Comparison of ENCODE assay signal across 8 mouse cellular contexts in genomic region chr17:25187784-25188149, GRCm38 (mm10). TPM values are rescaled to one million over a fixed set of nuclear protein-coding genes. Genes with fewer than 3 reads are reported as not detected.
DNase-seq lines count a peak whose midpoint lies in the region; ATAC-seq lines count a peak whose summit lies in the region.

No protein-coding gene starts in this region.

- H3K4me2 ChIP-seq in neural tube, embryonic 11.5 days (ENCODE audit: low read depth), result peak overlapping the region; percentile 83
- H3K4me2 ChIP-seq in limb, embryonic 12.5 days, result peak overlapping the region; percentile 90
- H3K4me2 ChIP-seq in stomach, embryonic 14.5 days (replicated peaks; ENCODE audit: low read depth, low read length), result peak overlapping the region; percentile 82

- H3K9ac ChIP-seq in neural tube, embryonic 11.5 days (ENCODE audit: low read length), result peak overlapping the region; percentile 83
- H3K9ac ChIP-seq in limb, embryonic 12.5 days (replicated peaks), result peak overlapping the region; percentile 91
- H3K9ac ChIP-seq in stomach, embryonic 14.5 days (replicated peaks; ENCODE audit: low read depth, low read length), result peak overlapping the region; percentile 84

- ATAC-seq in neural tube, embryonic 11.5 days (ENCODE audit: insufficient read depth, low FRiP score, low TSS enrichment), result no peak
- ATAC-seq in limb, embryonic 12.5 days (ENCODE audit: insufficient number of reproducible peaks, insufficient read depth, low FRiP score, low TSS enrichment, low read depth), result no peak
- no peak for ATAC-seq in stomach, embryonic 14.5 days (ENCODE audit: insufficient number of reproducible peaks, insufficient read depth, low FRiP score, low read depth)

- H3K27me3 ChIP-seq in neural tube, embryonic 11.5 days (ENCODE audit: control insufficient read depth, insufficient read depth, low read length), result no peaks in the 10 kb centered on the region
- H3K27me3 ChIP-seq in limb, embryonic 12.5 days, result no peaks in the 10 kb centered on the region
- no peaks in the 10 kb centered on the region for H3K27me3 ChIP-seq in stomach, embryonic 14.5 days (ENCODE audit: control insufficient read depth, insufficient read depth, low read length)

- DNase-seq in adrenal gland, postnatal 10 days, result peak; percentile 17
- no peak for DNase-seq in adrenal gland, postnatal 36 days
- DNase-seq in neural tube, embryonic 11.5 days (ENCODE audit: low spot score), result no peak
- no peak for DNase-seq in neural tube, embryonic 10.5 days (ENCODE audit: extremely low spot score, low spot score)
- no peak for DNase-seq in layer of hippocampus, postnatal 36 days
- no peak for DNase-seq in ovary, postnatal 14 days (ENCODE audit: low spot score)

- peaks cover 16% of the 10 kb centered on the region for H3K4me1 ChIP-seq in neural tube, embryonic 11.5 days (ENCODE audit: control insufficient read depth, insufficient read depth, low read length)
- peaks cover 28% of the 10 kb centered on the region for H3K4me1 ChIP-seq in limb, embryonic 12.5 days (replicated peaks)
- H3K4me1 ChIP-seq in stomach, embryonic 14.5 days (ENCODE audit: control insufficient read depth, insufficient read depth, low read length), result peaks cover 9% of the 10 kb centered on the region

- 6% methylated on average over 11 of the region's 11 CpGs for WGBS in neural tube, embryonic 11.5 days
- 6% methylated on average over 11 of the region's 11 CpGs for WGBS in limb, embryonic 12.5 days
- WGBS in stomach, embryonic 14.5 days, result 11% methylated on average over 11 of the region's 11 CpGs

- no peaks in the 10 kb centered on the region for H3K9me3 ChIP-seq in neural tube, embryonic 11.5 days (ENCODE audit: control insufficient read depth, low read length)
- H3K9me3 ChIP-seq in limb, embryonic 12.5 days, result no peaks in the 10 kb centered on the region
- H3K9me3 ChIP-seq in stomach, embryonic 14.5 days (ENCODE audit: control insufficient read depth, low read depth, low read length), result no peaks in the 10 kb centered on the region

- no peaks in the 10 kb centered on the region for H3K36me3 ChIP-seq in neural tube, embryonic 11.5 days (ENCODE audit: control insufficient read depth, insufficient read depth, low read length)
- peaks cover 25% of the 10 kb centered on the region for H3K36me3 ChIP-seq in limb, embryonic 12.5 days
- peaks cover 15% of the 10 kb centered on the region for H3K36me3 ChIP-seq in stomach, embryonic 14.5 days (ENCODE audit: control insufficient read depth, insufficient read depth, low read length)

- H3K27ac ChIP-seq in neural tube, embryonic 11.5 days (ENCODE audit: low read depth, low read length), result no peak overlapping the region
- H3K27ac ChIP-seq in limb, embryonic 12.5 days, result peak overlapping the region; percentile 84
- peak overlapping the region; percentile 69; the same call in 1 of the 2 replicates for H3K27ac ChIP-seq in stomach, embryonic 14.5 days (ENCODE audit: low read length)

- peak overlapping the region; percentile 98 for H3K4me3 ChIP-seq in neural tube, embryonic 11.5 days (ENCODE audit: low read depth, low read length)
- H3K4me3 ChIP-seq in limb, embryonic 12.5 days (replicated peaks), result peak overlapping the region; percentile 99
- peak overlapping the region; percentile 95 for H3K4me3 ChIP-seq in stomach, embryonic 14.5 days (ENCODE audit: low read depth, low read length)

RNA-seq across cellular contexts. Expression of gene Unkl, which starts 0.4 kb away (rescaled TPM):
- total RNA-seq in adrenal gland, postnatal 10 days (2021), result 10 to 100 TPM; 12.3 to 19.8 TPM
- total RNA-seq in adrenal gland, postnatal 36 days (2021), result 10 to 100 TPM; 16.5 to 17.6 TPM
- 5.6 and 6.9 TPM in 2 replicates for polyA plus RNA-seq in neural tube, embryonic 11.5 days (2014; fragmentation: Nextera tagmentation; extraction: Ambion mirVana)
- 10.3 and 10.5 TPM in 2 replicates for polyA plus RNA-seq in limb, embryonic 12.5 days (2016; fragmentation: Nextera tagmentation; extraction: Ambion mirVana)
- 5.7 and 6.8 TPM in 2 replicates for polyA plus RNA-seq in stomach, embryonic 14.5 days (2014; fragmentation: Nextera tagmentation; extraction: Ambion mirVana)
- 10 to 100 TPM; 39.4 to 44.6 TPM for total RNA-seq in layer of hippocampus, postnatal 36 days (2021)

RNA-seq across cellular contexts. Expression of gene BC003965, which starts 3.4 kb away (rescaled TPM):
- total RNA-seq in adrenal gland, postnatal 10 days (2021), result 10 to 100 TPM; 19.8 to 24.3 TPM
- total RNA-seq in adrenal gland, postnatal 36 days (2021), result 10 to 100 TPM; 18.7 to 20.7 TPM
- 30.5 and 31.8 TPM in 2 replicates for polyA plus RNA-seq in neural tube, embryonic 11.5 days (2014; fragmentation: Nextera tagmentation; extraction: Ambion mirVana)
- polyA plus RNA-seq in limb, embryonic 12.5 days (2016; fragmentation: Nextera tagmentation; extraction: Ambion mirVana), result 35.5 and 35.7 TPM in 2 replicates
- 31.5 and 32.4 TPM in 2 replicates for polyA plus RNA-seq in stomach, embryonic 14.5 days (2014; fragmentation: Nextera tagmentation; extraction: Ambion mirVana)
- total RNA-seq in layer of hippocampus, postnatal 36 days (2021), result 10 to 100 TPM; 20.3 to 22.6 TPM

RNA-seq across cellular contexts. Expression of gene Gm38655, which starts 12.5 kb away (rescaled TPM):
- not detected for total RNA-seq in adrenal gland, postnatal 10 days (2021)
- under 1 TPM in 1 of 2 experiments, not detected in 1; 0.43 TPM for total RNA-seq in adrenal gland, postnatal 36 days (2021)
- not detected in 2 replicates for polyA plus RNA-seq in neural tube, embryonic 11.5 days (2014; fragmentation: Nextera tagmentation; extraction: Ambion mirVana)
- not detected in 2 replicates for polyA plus RNA-seq in limb, embryonic 12.5 days (2016; fragmentation: Nextera tagmentation; extraction: Ambion mirVana)
- 3.3 and 4.2 TPM in 2 replicates for polyA plus RNA-seq in stomach, embryonic 14.5 days (2014; fragmentation: Nextera tagmentation; extraction: Ambion mirVana)
- not detected for total RNA-seq in layer of hippocampus, postnatal 36 days (2021)

RNA-seq across cellular contexts. Expression of gene Ccdc154, which starts 25.5 kb away (rescaled TPM):
- not detected for total RNA-seq in adrenal gland, postnatal 10 days (2021)
- total RNA-seq in adrenal gland, postnatal 36 days (2021), result not detected
- polyA plus RNA-seq in neural tube, embryonic 11.5 days (2014; fragmentation: Nextera tagmentation; extraction: Ambion mirVana), result not detected in 2 replicates
- not detected in 2 replicates for polyA plus RNA-seq in limb, embryonic 12.5 days (2016; fragmentation: Nextera tagmentation; extraction: Ambion mirVana)
- polyA plus RNA-seq in stomach, embryonic 14.5 days (2014; fragmentation: Nextera tagmentation; extraction: Ambion mirVana), result 0.41 and 0.43 TPM in 2 replicates
- total RNA-seq in layer of hippocampus, postnatal 36 days (2021), result under 1 TPM; 0.15 TPM

RNA-seq across cellular contexts. Expression of gene Gnptg, which starts 52.2 kb away (rescaled TPM):
- total RNA-seq in adrenal gland, postnatal 10 days (2021), result 10 to 100 TPM; 30.6 to 30.7 TPM
- total RNA-seq in adrenal gland, postnatal 36 days (2021), result 10 to 100 TPM; 41.2 to 43.2 TPM
- polyA plus RNA-seq in neural tube, embryonic 11.5 days (2014; fragmentation: Nextera tagmentation; extraction: Ambion mirVana), result 51.9 and 58.7 TPM in 2 replicates
- polyA plus RNA-seq in limb, embryonic 12.5 days (2016; fragmentation: Nextera tagmentation; extraction: Ambion mirVana), result 30.4 and 34.0 TPM in 2 replicates
- polyA plus RNA-seq in stomach, embryonic 14.5 days (2014; fragmentation: Nextera tagmentation; extraction: Ambion mirVana), result 44.3 and 44.4 TPM in 2 replicates
- 10 to 100 TPM; 67.3 to 72.2 TPM for total RNA-seq in layer of hippocampus, postnatal 36 days (2021)
